Mouse (Mus musculus) lung, postnatal 0 days (tissue): ENCODE measurements around the gene Fto.

Source experiments
- CTCF ChIP-seq: IDR thresholded peaks from 2 replicates; pipeline ENCODE4 v1.5.1; 2016; ENCODE audit warnings: antibody characterized with exemption, mild to moderate bottlenecking
- EP300 ChIP-seq: IDR thresholded peaks from 2 replicates; pipeline ENCODE4 v1.6.1; 2016; ENCODE audit warnings: antibody characterized with exemption, mild to moderate bottlenecking, control low read depth

GRCm38 (mm10) chr8:91353907-91354306, 40.6 kb downstream of the Fto start:
- TF ChIP-seq CTCF = peak; percentile 54
- TF ChIP-seq EP300 = no peak
